Mouse (Mus musculus) small intestine, adult 2 months (tissue): ENCODE measurements at regions not wholly inside any gene's neighbourhood (a gene's known extent, or its start where the extent isn't known, plus 50 kb on each side); places are given as distances from the start of the nearest gene placed in this dataset.

ENCODE experiments used
- H3K27ac ChIP-seq: fragments of 200-500 bp; 2 replicates; pipeline ENCODE4 v1.5.1; 2012; ENCODE audit warnings: low read depth, low read length, control low read depth, inconsistent platforms; ENCODE audit not compliant: insufficient read depth
- H3K27me3 ChIP-seq: fragments of 200-500 bp; 2 replicates; pipeline ENCODE4 v1.6.1; 2012; ENCODE audit warnings: mild to moderate bottlenecking, moderate library complexity, low read length, inconsistent platforms; ENCODE audit not compliant: control insufficient read depth, insufficient read depth
- H3K36me3 ChIP-seq: fragments of 200-500 bp; 2 replicates; pipeline ENCODE4 v1.6.1; 2012; ENCODE audit warnings: mild to moderate bottlenecking, low read length, control low read depth, inconsistent platforms; ENCODE audit not compliant: control insufficient read depth, insufficient read depth
- H3K4me1 ChIP-seq: fragments of 200-500 bp; 2 replicates; pipeline ENCODE4 v1.6.1; 2012; ENCODE audit warnings: low read length, inconsistent platforms, mixed read lengths; ENCODE audit not compliant: control insufficient read depth, insufficient read depth, insufficient read length
- H3K4me3 ChIP-seq: fragments of 200-500 bp; 2 replicates; pipeline ENCODE4 v1.5.1; 2012; ENCODE audit warnings: low read depth, mild to moderate bottlenecking, control low read depth, inconsistent platforms, low read length, moderate library complexity
- CTCF ChIP-seq: fragments of 200-500 bp; IDR thresholded peaks from 2 replicates; pipeline ENCODE4 v1.5.1; 2012; ENCODE audit warnings: low read depth, mild to moderate bottlenecking, control low read depth, inconsistent platforms, low read length, moderate library complexity, mixed read lengths; ENCODE audit not compliant: insufficient replicate concordance, insufficient read length; ENCODE audit errors: extremely low read depth
- POLR2A ChIP-seq: fragments of 200-500 bp; IDR thresholded peaks from 2 replicates; pipeline ENCODE4 v1.6.1; 2012; ENCODE audit warnings: low read depth, mild to moderate bottlenecking, control low read depth, inconsistent platforms, low read length, moderate library complexity
- WGBS: fragments of 180-500 bp; shearing (Covaris S2); methylation state at CpG from one replicate; pipeline ENCODE4 v1.1.7; 2018; 5-methylcytosine and 5-hydroxymethylcytosine counted together

GRCm38 (mm10) chr10:99864711-99865110 lies 105.3 kb upstream of the Csl start:
- H3K36me3 ChIP-seq, result no peaks in the 10 kb centered on the region
- H3K27me3 ChIP-seq, result no peaks in the 10 kb centered on the region
- H3K27ac ChIP-seq, result no peak overlapping the region
- 79% methylated on average over 1 of the region's 1 CpGs for WGBS
- H3K4me1 ChIP-seq, result no peaks in the 10 kb centered on the region
- H3K4me3 ChIP-seq, result no peak overlapping the region
- TF ChIP-seq CTCF (no peak), POLR2A (no peak)

- no peaks in the 10 kb centered on the region for H3K36me3 ChIP-seq
- H3K27ac ChIP-seq, result no peak overlapping the region
- no peak overlapping the region for H3K4me3 ChIP-seq
- no peaks in the 10 kb centered on the region for H3K27me3 ChIP-seq
- WGBS, result 79% methylated on average over 10 of the region's 10 CpGs
- H3K4me1 ChIP-seq, result no peaks in the 10 kb centered on the region
- TF ChIP-seq CTCF (no peak), POLR2A (no peak)
Measured at GRCm38 (mm10) chr10:99860322-99861089, 101.0 kb upstream of the Csl start.

- Histone ChIP-seq H3K27me3 (no peaks in the 10 kb centered on the region), H3K4me3 (no peak overlapping the region), H3K4me1 (no peaks in the 10 kb centered on the region; the same call in 1 of the 2 replicates), H3K36me3 (no peaks in the 10 kb centered on the region), H3K27ac (no peak overlapping the region)
- TF ChIP-seq CTCF (no peak), POLR2A (no peak)
- 42% methylated on average over 5 of the region's 5 CpGs for WGBS
Measured at GRCm38 (mm10) chr10:99844110-99844509, 84.7 kb upstream of the Csl start.

GRCm38 (mm10) chr10:99841167-99841843 lies 81.8 kb upstream of the Csl start:
- no peaks in the 10 kb centered on the region for H3K27me3 ChIP-seq
- TF ChIP-seq POLR2A, result no peak
- TF ChIP-seq CTCF, result no peak
- H3K4me1 ChIP-seq, result no peaks in the 10 kb centered on the region; the same call in 1 of the 2 replicates
- H3K4me3 ChIP-seq, result no peak overlapping the region
- no peaks in the 10 kb centered on the region for H3K36me3 ChIP-seq
- 65% methylated on average over 10 of the region's 10 CpGs for WGBS
- no peak overlapping the region for H3K27ac ChIP-seq

- whole genome bisulfite sequencing, result 87% methylated on average over 10 of the region's 10 CpGs
Measured at GRCm38 (mm10) chr10:99840179-99840876, 80.9 kb upstream of the Csl start.

GRCm38 (mm10) chr10:99836835-99837412 lies 77.5 kb upstream of the Csl start:
- no peak for TF ChIP-seq POLR2A
- no peak for TF ChIP-seq CTCF
- Histone ChIP-seq H3K27me3 (no peaks in the 10 kb centered on the region), H3K36me3 (no peaks in the 10 kb centered on the region), H3K27ac (no peak overlapping the region), H3K4me3 (no peak overlapping the region), H3K4me1 (no peaks in the 10 kb centered on the region)
- WGBS, result 79% methylated on average over 5 of the region's 5 CpGs

More at GRCm38 (mm10) chr10:99840179-99840876, 80.9 kb upstream of the Csl start:
- H3K27ac ChIP-seq, result no peak overlapping the region
- no peaks in the 10 kb centered on the region for H3K36me3 ChIP-seq
- no peaks in the 10 kb centered on the region; the same call in 1 of the 2 replicates for H3K4me1 ChIP-seq
- no peak for TF ChIP-seq POLR2A
- TF ChIP-seq CTCF, result no peak
- no peak overlapping the region for H3K4me3 ChIP-seq
- no peaks in the 10 kb centered on the region for H3K27me3 ChIP-seq
